Mouse (Mus musculus): Measurements from ENCODE around the gene Plpp7. TPM values are rescaled to one million over a fixed set of nuclear protein-coding genes. Genes with fewer than 3 reads are reported as not detected.

The Plpp7 gene
- total RNA-seq, 2 experiments from 2014 or later: 17.7 to 19.0 TPM

GRCm38 (mm10) chr2:32096122-32096420, 743 bp downstream of the Plpp7 start:
- DNase-seq (ENCODE audit: low spot score in 2 of 2): no peak

GRCm38 (mm10) chr2:32102944-32103343, 7.6 kb downstream of the Plpp7 start:
- DNase-seq (ENCODE audit: low spot score in 2 of 2): no peak

- DNase-seq (ENCODE audit: low spot score in 2 of 2): no peak
Measured at GRCm38 (mm10) chr2:32103557-32103956, 8.2 kb downstream of the Plpp7 start.

- no peak for DNase-seq (ENCODE audit: low spot score in 2 of 2)
Measured at GRCm38 (mm10) chr2:32104122-32104521, 8.8 kb downstream of the Plpp7 start.

GRCm38 (mm10) chr2:32105117-32105913, 10.0 kb downstream of the Plpp7 start:
- DNase-seq (ENCODE audit: low spot score in 2 of 2): no peak

- DNase-seq (ENCODE audit: low spot score in 2 of 2): no peak
Measured at GRCm38 (mm10) chr2:32105930-32106329, 10.6 kb downstream of the Plpp7 start.

GRCm38 (mm10) chr2:32111268-32111667, 15.9 kb downstream of the Plpp7 start:
- DNase-seq (ENCODE audit: low spot score in 2 of 2): no peak

GRCm38 (mm10) chr2:32112548-32112947, 17.2 kb downstream of the Plpp7 start:
- no peak for DNase-seq (ENCODE audit: low spot score in 2 of 2)

GRCm38 (mm10) chr2:32115851-32116268, 20.5 kb downstream of the Plpp7 start:
- DNase-seq (ENCODE audit: low spot score in 2 of 2): no peak

- DNase-seq (ENCODE audit: low spot score in 2 of 2): no peak
Measured at GRCm38 (mm10) chr2:32119802-32120750, 24.7 kb downstream of the Plpp7 start.

- DNase-seq (ENCODE audit: low spot score in 2 of 2): no peak
Measured at GRCm38 (mm10) chr2:32121150-32121549, 25.8 kb downstream of the Plpp7 start.

- DNase-seq (ENCODE audit: low spot score in 2 of 2): no peak
Measured at GRCm38 (mm10) chr2:32121785-32122184, 26.5 kb downstream of the Plpp7 start.

GRCm38 (mm10) chr2:32127653-32128535, 32.6 kb downstream of the Plpp7 start:
- no peak for DNase-seq (ENCODE audit: low spot score in 2 of 2)

GRCm38 (mm10) chr2:32128536-32128841, 33.2 kb downstream of the Plpp7 start:
- no peak for DNase-seq (ENCODE audit: low spot score in 2 of 2)

- no peak for DNase-seq (ENCODE audit: low spot score in 2 of 2)
Measured at GRCm38 (mm10) chr2:32129383-32130074, 34.2 kb downstream of the Plpp7 start.

GRCm38 (mm10) chr2:32130435-32130834, 35.1 kb downstream of the Plpp7 start:
- DNase-seq (ENCODE audit: low spot score in 2 of 2): peak; percentile 66 to 71

GRCm38 (mm10) chr2:32131205-32131834, 36.0 kb downstream of the Plpp7 start:
- DNase-seq (ENCODE audit: low spot score in 2 of 2): no peak

- no peak for DNase-seq (ENCODE audit: low spot score in 2 of 2)
Measured at GRCm38 (mm10) chr2:32131866-32132566, 36.7 kb downstream of the Plpp7 start.

GRCm38 (mm10) chr2:32132567-32132992, 37.3 kb downstream of the Plpp7 start:
- DNase-seq (ENCODE audit: low spot score in 2 of 2): no peak

GRCm38 (mm10) chr2:32134039-32134438, 38.7 kb downstream of the Plpp7 start:
- peak; percentile 91 to 92 for DNase-seq (ENCODE audit: low spot score in 2 of 2)

Data from layer of hippocampus, postnatal 10 days (tissue).